Mouse (Mus musculus) T-helper 1 cell (primary cell): Measurements from ENCODE around the gene Ergic2.

Source experiments
- in situ Hi-C: fragments of 300-600 bp; cut with MboI, MseI; formaldehyde crosslinking; loops from one replicate; pipeline ENCODE4 v1.15.1; 2025; ENCODE audit warnings: high pct_unique_total_duplicates

The Ergic2 gene

DNA sequence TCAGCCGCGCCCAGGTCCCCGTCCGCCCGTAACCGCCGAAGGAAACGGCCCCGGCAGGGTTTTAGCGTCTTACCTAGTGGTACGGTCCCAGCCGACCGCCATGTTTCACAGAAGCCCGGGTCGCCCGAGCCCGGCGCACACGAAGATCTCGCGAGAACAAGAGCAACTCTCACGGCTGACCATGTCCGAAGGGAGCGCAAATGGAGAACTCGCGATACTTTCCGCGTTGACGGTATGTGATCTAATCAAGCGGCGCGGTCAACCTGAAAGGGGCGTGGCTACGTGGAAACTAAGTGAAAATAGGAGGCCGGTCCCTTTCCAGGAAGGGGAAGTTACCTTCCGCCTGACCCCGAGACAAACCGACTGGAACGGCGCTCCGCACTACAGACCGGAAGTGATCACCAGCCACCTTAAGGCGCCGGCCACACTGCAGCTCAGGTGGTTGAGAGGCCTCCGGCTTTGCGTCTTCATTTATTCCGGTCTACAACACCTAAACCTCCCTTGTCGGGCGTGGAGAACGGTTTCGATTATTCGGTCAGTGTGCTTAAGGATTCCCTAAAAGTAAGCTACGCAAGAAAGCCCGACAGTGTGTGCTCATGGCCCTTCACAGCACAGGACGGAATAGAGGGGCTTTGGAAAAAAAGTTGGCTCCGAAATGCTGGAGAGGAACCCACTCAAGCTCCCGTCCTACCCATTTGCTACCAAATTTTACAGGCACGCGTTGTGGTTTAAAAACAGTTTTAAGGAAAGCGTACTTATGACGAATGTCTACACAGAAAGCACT, at the start of gene Ergic2:
Gene Ergic2 (minus strand): TSS at position 478 of the 784 bp plus-strand sequence.
- in situ Hi-C loops = loop anchor here (5.0 kb wide), 2 partner anchors 620 to 690 kb away; partner anchors contain the start of gene Ipo8

DNA sequence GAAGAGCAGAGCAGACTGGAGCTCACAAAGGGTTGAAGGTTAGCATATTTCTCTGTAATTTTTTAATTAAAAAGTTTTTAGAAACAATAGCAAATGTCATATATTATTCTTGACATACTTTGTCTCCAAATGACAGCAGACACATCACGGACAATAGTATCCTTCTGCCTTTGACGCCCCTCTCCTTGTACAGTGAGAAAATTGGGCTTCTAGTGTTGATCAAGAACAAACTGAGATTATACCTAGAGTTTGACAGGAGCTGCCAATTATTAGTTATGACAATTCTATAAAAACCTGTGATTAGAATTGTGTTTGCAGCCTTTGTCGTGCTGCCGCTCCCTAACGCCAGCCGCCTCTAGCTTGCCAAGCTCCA, 48.5 kb upstream of the Ergic2 start:
- in situ Hi-C loops = no loop called here

DNA sequence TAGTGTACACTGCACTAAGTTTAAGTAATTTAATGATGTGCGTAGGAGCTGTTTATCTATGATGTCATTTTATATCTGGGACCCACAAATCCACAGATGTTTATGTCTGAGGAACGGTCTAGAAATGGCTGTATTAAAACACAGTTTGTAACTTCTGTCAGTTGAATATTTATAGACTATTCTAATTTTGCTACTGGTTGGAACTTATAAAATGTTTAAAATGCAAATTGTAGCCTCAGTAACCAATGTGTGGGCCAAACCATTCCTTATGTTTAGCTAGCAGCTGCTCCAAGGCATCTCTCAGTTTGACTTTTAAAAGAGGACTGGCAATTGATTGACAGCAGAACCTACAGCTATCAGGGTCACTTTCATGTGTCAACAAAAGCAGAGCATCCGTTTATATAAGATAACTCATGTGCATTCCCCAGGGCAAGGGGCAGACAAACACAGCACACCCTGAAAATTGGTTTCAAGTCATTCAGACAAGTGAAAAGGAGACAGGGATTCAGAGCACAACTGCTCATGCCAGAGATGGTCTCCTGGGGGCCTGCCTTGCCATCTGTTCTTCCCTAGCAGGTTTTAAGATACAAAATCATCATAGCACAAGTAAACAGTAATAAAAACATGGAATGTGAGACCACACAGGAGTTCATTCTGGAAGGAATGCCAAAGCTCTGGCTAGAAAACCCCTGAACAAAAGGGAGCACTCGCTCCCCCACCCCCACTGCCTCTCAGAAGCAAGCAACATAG, 48.0 kb upstream of the Ergic2 start:
- in situ Hi-C loops = loop anchor here (10.0 kb wide), 1 partner anchor 115 kb away; no protein-coding TSS in a partner anchor

DNA sequence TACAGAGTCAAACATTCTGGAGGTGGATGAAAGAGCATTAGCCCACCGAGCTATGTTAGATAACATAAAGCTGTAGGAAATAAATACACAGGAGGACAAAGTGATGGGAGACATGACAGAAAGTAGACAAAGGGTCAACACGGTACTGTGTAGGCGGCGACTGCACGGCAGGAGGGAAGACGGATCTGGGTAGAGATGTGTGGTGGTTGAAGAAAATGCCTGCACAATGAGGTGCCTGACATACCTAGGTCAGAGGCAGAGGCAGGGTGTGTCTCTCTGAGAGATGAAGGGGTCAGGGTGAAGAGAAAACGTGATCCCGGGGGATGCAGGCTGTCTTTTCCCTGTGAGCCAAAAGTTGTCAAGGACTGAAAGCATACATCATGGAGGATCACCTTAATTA, 46.9 kb upstream of the Ergic2 start:
- in situ Hi-C loops = loop anchor here (10.0 kb wide), 1 partner anchor 116 kb away; no protein-coding TSS in a partner anchor

DNA sequence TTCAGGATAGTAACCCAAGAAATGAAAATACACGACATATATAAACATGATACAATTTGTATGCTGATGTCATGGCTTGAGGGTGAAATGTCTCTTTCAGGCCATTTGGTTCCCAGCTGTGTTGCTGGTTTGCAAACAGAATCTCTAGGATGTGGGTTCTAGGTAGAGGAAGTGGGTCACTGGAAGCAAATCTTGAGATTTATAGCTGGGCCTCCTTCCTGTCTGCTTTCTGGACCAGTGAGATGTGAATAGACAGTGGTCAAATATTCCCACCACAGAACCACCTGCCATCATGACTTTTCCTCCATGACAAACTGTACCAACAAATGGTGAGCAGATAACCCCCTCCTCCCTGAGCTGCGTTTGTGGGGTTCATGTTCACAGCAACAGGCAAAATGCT, 45.6 kb upstream of the Ergic2 start:
- in situ Hi-C loops = loop anchor here (10.0 kb wide), 1 partner anchor 117 kb away; no protein-coding TSS in a partner anchor

DNA sequence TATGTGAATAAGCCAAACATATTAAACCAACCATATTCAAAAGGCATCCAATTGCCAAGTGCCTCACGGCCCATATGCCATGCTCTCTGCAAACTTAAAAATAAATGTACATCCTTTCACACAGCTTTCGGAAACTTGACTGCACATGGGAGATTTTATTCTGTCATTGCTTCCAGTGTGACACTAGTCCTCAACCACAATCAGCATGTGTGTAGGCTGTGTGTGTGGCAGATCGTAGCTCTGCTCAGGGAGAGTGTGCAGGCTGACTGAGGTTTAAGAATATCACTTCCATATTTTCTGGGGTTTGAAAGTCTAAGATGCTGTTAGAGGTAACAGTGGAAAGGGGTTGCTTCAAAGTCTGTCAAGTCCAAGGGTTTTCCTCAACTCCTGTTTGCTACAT, 43.9 kb upstream of the Ergic2 start:
- in situ Hi-C loops = loop anchor here (10.0 kb wide), 1 partner anchor 119 kb away; no protein-coding TSS in a partner anchor

DNA sequence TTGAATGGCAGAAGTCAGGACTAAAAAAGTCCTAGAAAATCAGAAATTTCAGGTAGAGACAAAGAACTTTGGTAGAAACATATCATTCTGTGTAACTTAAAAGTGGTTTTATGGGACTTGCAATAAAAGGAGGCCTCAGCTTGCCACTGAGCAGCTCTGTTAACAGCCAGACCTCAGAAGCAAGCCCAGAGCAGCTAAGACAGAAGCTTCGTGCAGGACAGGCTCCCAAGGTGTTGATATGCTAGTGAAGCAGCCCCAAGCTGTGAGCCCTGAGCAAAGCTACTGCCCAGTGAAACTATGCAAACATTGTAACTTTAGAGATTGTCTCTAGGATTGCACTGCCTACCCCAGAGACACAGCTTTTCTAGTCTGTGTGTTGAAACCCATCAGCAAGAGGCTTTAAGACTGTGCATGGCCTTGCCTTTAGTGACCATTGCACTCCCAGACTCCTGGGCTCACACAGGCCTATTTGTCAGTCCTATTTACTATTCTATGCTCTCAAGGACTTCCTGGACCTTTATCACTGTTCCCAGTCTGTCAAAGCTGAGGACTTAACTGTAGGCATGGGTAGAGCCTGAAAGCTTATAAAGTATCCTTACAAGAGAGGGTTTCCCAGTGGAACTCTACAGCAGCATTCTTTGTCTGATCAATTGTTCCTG, 43.4 kb upstream of the Ergic2 start:
- in situ Hi-C loops = loop anchor here (10.0 kb wide), 1 partner anchor 119 kb away; no protein-coding TSS in a partner anchor

DNA sequence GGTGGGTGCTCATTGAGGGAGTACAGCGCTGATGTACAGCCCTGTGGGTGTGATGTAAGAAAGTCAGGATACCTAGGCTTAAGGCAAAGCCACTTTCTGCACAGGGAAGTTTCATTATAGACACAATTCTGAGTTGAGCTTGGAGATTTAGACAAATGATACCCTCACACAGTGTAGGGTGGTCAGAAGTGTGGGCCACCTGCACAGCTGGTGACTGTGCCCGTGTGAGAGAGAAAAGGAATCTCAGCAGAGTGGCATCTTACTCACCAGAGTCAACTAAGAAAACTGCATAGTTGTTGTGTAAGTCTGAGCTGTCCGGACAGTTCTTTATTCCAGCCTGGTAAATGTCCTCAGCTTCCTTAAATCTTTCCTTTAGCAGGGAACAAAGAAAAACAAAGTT, 37.0 kb upstream of the Ergic2 start:
- in situ Hi-C loops = no loop called here

DNA sequence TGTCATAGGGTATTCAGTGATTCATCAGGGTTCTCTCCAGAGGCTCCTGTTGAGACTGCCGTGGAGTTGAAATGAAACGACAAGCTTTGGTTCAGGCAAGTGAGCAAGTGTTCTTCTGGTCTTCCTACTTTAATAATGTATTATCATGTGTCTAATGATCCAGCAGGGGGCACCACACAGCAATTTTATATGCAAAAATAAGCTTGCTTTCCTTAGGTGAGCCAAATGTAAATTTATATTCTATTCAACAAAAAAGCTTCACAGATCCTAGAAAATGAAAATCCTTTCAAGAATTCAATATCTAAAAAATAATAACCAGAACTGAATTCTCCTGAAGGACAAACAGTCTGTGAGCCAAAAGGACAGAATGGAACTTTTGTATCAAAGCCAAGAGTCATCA, 36.5 kb upstream of the Ergic2 start:
- in situ Hi-C loops = no loop called here

DNA sequence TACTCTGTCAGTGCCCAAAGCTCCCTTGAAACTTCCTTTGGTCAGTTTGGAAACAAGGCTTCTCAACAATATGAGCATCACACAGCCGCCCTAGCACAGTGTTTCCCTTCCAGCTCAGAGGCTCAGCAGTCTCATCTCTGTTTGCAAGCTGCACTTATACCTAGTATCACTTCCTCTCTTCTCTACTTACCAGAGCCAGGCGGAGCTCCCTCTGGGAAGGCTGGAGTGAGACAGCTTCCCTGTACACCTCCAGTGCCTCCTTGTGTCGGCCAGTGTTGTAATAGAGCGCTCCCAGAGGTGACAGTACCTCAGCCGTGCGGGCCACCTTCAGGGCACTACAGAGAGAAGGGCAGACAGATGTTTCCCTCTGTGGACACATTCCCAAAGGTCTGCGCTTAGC, 34.4 kb upstream of the Ergic2 start:
- in situ Hi-C loops = no loop called here

DNA sequence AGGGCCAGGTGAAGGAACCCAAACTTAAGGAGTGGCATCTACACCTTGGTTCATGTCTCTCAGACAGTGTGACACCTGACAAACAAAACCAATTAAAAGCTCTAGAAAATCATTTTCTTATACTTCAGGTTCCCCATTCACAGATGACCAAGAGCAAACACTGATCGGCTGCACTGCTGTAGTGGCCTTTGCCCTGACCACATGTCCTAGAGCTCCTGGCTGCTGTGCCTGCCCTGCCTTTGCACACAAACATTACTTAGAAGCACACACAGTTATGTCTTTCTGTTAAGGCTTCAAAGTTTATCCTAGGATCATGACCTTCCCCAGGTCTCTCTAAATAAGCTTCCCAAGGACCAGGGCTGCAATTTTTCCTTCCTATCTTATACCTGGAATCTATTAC, 32.7 kb upstream of the Ergic2 start:
- in situ Hi-C loops = no loop called here

DNA sequence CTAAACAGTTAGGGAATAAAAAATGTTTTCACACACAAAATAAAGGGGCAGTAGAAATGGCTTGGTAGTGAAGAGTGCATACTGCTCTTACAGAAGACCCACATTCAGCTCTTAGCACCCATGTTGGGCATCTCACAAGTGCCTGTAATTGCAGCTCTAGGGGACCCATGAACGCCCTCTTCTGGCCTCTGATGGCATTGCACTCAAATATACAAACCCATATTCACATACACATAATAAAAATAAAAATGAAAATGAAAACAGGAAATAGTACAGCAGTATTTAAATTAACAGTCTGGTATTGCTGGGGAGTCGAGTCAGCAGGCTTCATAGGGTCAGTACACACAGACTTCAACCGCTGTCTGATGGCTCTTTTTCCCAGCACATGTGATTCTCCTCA, 30.1 kb upstream of the Ergic2 start:
- in situ Hi-C loops = no loop called here

DNA sequence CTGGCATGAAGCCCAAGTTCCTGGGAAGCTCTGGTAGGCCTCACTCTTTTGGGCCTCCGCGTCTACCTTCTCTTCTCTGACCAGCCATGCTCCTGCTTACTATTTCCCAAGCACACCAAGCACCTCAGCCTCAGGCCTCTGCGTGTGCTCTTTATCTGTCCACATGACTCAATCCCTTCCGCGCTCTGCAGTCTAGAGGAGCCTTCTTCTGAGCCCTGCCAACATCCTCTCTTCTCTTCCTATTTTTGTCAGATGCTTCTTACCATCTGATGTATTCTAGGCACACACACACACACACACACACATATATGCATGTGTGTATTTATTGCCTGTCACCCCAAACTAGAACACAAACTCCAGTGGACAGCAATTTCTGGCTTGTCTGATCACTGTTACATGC, 29.5 kb upstream of the Ergic2 start:
- in situ Hi-C loops = no loop called here

DNA sequence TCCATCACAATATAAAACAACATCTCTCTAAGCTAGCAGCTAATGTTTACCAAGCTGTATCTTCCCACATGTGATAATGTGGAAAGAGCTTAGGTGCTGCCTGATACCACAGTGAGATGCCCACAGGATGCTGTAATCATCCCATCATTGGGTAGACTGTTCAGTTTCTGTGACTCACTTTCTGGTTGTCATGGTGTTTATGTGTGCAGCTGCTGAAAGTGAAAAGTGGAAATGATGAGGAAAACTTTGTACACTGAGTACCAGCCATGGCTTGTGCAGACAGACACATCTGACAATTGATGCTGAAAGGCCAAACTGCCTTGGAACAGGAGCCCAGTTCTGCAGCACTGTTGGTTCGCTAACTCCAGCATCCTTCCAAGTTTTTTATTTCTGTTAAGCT, 27.1 kb upstream of the Ergic2 start:
- in situ Hi-C loops = loop anchor here (10.0 kb wide), 1 partner anchor 675 kb away; no protein-coding TSS in a partner anchor

DNA sequence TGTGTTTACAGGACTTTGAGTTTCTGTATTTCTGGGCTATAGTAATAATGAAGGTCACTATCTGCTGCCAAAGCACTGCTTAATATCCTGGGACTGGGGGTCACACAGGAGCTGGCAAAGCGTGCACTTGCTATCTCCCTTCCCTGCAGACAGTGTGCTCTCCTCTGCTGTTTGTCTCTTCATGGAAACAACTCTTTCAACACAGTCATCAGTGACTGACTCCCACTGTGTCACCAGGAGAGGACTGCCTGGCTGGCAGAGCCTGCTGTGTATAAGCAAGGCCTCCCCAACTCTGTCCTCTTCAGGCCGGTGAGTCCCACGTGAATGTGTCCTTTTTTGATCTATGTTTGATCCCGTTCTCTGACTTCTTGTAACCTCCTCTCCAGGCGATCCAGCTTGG, 25.3 kb upstream of the Ergic2 start:
- in situ Hi-C loops = loop anchor here (10.0 kb wide), 1 partner anchor 677 kb away; no protein-coding TSS in a partner anchor

DNA sequence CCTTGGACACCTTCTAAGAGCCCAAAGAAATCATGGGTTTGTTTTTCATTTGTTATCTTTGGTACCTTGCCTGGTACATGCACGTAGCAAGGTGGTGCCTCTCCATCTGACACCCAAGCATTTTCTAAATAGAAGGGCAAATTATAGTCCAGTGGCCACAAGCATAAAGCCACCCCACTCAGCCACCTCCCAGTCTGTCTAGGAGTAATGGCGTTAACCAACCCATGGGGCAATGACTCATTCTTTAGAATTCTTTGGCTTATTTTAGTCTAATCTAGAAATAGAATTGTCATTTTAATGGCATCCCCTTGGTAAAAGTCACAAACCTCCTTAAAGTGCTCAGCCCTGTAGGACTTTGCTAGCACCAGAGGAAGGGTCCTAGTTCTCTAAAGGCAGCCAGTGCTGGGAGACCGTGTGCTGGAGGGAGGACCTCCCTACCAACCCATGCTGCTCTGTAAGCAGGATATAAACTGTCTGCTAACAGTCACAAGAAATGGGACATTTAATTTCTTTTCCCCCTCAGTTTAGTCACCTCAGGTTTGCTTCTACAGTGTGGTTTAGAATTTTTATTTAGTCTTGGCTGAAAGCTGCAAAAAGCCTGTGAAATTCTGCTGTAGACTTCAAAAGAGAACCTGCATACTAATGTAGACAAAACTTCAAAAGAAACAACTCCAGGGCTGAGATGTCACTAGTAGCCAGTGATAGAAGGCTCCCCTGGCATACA, 22.1 kb upstream of the Ergic2 start:
- in situ Hi-C loops = loop anchor here (10.0 kb wide), 1 partner anchor 681 kb away; no protein-coding TSS in a partner anchor

DNA sequence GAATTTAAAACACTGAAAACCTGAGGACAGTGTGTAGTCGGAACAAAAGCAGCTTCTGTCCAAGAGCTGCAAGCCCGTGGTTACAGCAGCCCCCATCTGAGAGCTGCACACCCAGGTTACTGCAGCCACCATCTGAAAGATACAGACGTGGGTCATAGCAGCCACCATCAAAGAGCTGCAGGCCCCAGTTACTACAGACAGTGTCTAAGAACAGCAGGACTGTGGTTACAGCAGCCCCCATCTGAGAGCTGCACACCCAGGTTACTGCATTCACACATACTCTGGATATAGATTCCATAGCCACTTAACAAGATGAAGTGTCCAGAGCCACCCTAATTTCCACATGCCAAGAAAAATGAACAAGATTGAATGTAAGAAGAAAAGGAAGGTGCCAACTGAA, 15.4 kb upstream of the Ergic2 start:
- in situ Hi-C loops = no loop called here

DNA sequence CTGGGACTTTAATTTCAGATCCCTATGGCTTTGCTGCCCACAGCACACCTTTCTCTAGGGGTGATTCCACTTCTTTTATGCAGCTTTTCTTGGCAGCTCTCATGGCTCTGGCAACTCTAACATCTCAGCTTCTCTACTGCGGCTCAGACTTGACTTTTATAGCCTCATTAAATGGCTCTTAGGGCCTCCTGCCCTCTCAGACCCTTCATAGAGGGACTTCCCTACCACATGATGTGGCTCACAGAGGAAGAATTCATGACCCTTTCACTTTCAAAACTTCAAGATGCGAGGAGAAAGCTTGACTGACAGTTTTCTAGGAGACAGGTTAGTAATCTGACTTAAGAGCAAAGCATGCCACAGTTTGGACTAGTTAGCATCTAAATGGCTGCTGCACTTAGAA, 10.5 kb upstream of the Ergic2 start:
- in situ Hi-C loops = no loop called here

DNA sequence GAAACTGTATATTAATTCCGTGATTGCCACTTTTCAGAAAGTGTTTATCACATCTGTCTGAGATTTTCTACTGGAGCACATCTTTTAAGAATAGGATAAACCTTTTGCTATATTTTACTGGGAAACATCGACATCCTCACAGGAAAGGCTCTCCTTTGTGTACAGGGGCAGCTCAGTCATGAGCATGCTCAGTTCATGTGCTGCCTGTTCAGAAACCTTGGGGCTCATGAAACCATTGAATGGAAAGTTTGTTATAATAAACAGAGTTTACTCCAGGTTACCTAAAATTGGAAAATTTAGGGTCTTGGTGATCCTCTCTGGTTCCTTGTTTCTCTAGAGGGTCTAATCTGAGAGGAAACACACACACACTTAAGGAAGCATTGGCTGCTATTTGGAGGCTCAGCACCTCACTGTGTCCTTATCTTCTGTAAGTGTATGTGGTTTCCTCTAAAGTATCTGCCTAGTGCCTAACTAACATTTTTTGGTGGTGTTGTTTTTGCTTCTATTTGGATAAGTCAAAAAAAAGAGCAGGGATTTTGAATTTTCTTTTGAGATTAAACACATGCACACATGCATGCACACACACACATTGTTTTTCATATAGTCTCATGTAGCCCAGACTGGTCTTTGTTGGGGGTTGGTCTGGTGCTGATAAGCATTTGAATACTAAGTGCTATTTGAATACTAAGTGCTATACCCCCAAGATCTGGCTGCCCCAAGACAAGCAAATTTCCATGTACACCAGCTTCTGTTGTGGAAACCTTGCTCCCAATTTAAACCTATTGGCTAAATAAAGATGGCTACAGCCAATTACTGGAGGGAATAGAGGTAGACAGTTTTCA, 6.3 kb upstream of the Ergic2 start:
- in situ Hi-C loops = no loop called here

DNA sequence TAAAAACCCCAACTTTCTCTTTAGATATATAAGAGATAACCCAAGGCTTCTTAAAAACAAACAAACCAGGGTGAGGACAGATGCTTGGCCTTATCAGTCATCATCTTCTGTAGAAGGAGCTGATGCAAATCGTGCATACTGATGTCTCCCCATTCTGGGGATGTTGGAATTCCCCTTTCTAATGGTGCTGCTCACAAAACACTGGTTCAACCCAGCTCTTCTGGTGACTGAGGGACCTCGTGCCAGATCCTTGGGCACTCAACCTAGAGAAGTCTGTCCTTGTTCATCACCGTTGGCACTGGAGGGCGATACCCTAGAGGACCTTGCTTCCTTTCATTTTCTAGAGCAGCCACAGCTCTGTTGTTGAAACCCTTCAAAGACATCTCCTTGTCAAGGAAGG, 4.6 kb upstream of the Ergic2 start:
- in situ Hi-C loops = no loop called here
